In the genomic region with DNA sequence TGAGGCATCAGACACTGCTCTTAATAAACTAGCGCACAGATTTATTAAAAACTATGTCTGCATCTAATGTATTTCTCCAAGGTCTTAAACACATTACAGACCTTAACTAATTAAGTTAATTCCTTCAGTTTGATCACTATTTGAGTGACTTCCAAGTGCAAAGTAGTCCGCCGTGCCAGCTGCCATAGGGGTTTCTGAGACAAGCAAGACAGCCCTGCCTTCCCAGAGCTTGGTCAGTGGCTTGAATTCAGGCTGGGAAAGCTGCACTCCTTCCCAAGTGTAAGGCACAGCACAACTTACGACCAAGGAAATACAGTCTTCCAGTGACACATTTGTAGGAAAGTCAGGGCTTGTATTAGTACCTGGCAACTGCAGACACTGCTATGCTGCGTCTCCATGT, we compare ENCODE assay signal across 13 mouse cellular contexts. TPM values are rescaled to one million over a fixed set of nuclear protein-coding genes. Genes with fewer than 3 reads are reported as not detected.
DNase-seq lines count a peak whose midpoint lies in the region; ATAC-seq lines count a peak whose summit lies in the region.
"Had no signal": no experiment of that assay in that cellular context is flagged by ENCODE, and none has a peak within 500 bp of the region (broad histone marks: within the 10 kb centered on the region; RNA-seq: fewer than 3 reads in every experiment).

No protein-coding gene starts in this region.

- no peak overlapping the region for H3K9ac ChIP-seq in heart, embryonic 15.5 days
- H3K9ac ChIP-seq in heart, embryonic 11.5 days (ENCODE audit: low read depth, low read length) = no peak overlapping the region
- no peak overlapping the region for H3K9ac ChIP-seq in midbrain, embryonic 14.5 days (replicated peaks; ENCODE audit: low read length)
- H3K9ac ChIP-seq in midbrain, embryonic 11.5 days (ENCODE audit: low read length) = no peak overlapping the region
- H3K9ac ChIP-seq in kidney, embryonic 16.5 days (replicated peaks; ENCODE audit: low read length) = no peak overlapping the region
- H3K9ac ChIP-seq: liver, postnatal 0 days had no signal

- H3K27ac ChIP-seq in heart, embryonic 15.5 days = 0 out of 2 replicates have a peak overlapping the region, but pooled peaks have one; percentile 43
- no peak overlapping the region for H3K27ac ChIP-seq in heart, embryonic 11.5 days (ENCODE audit: low read depth, low read length)
- H3K27ac ChIP-seq in midbrain, embryonic 14.5 days (replicated peaks; ENCODE audit: low read depth, low read length) = no peak overlapping the region
- no peak overlapping the region for H3K27ac ChIP-seq in midbrain, embryonic 11.5 days (ENCODE audit: low read depth, low read length)
- no peak overlapping the region for H3K27ac ChIP-seq in kidney, embryonic 16.5 days (ENCODE audit: low read length)

- no peaks in the 10 kb centered on the region for H3K9me3 ChIP-seq in heart, embryonic 15.5 days (replicated peaks)
- no peaks in the 10 kb centered on the region for H3K9me3 ChIP-seq in heart, embryonic 11.5 days (replicated peaks; ENCODE audit: control insufficient read depth, low read length)
- H3K9me3 ChIP-seq in midbrain, embryonic 14.5 days (ENCODE audit: control insufficient read depth, low read length) = no peaks in the 10 kb centered on the region
- H3K9me3 ChIP-seq in midbrain, embryonic 11.5 days (ENCODE audit: control insufficient read depth, low read length) = no peaks in the 10 kb centered on the region
- H3K9me3 ChIP-seq in kidney, embryonic 16.5 days (ENCODE audit: low read length) = no peaks in the 10 kb centered on the region
- H3K9me3 ChIP-seq: kidney, embryonic 15.5 days had no signal

- H3K4me2 ChIP-seq in heart, embryonic 15.5 days = no peak overlapping the region
- no peak overlapping the region for H3K4me2 ChIP-seq in heart, embryonic 11.5 days
- peak overlapping the region; percentile 83 for H3K4me2 ChIP-seq in midbrain, embryonic 14.5 days (ENCODE audit: low read length)
- H3K4me2 ChIP-seq in midbrain, embryonic 11.5 days = no peak overlapping the region
- no peak overlapping the region for H3K4me2 ChIP-seq in kidney, embryonic 16.5 days (replicated peaks; ENCODE audit: low read depth, low read length)

- H3K36me3 ChIP-seq in heart, embryonic 15.5 days = no peaks in the 10 kb centered on the region
- no peaks in the 10 kb centered on the region for H3K36me3 ChIP-seq in heart, embryonic 11.5 days (ENCODE audit: control insufficient read depth, insufficient read depth, low read length)
- no peaks in the 10 kb centered on the region for H3K36me3 ChIP-seq in midbrain, embryonic 14.5 days (ENCODE audit: control insufficient read depth, insufficient read depth, low read length)
- no peaks in the 10 kb centered on the region for H3K36me3 ChIP-seq in midbrain, embryonic 11.5 days (ENCODE audit: control insufficient read depth, insufficient read depth, low read length)
- no peaks in the 10 kb centered on the region for H3K36me3 ChIP-seq in kidney, embryonic 16.5 days (ENCODE audit: insufficient read depth, low read length)
- H3K36me3 ChIP-seq: kidney, embryonic 15.5 days had no signal

- no peak overlapping the region for H3K4me3 ChIP-seq in heart, embryonic 15.5 days
- H3K4me3 ChIP-seq in heart, embryonic 11.5 days (ENCODE audit: low read depth, low read length) = no peak overlapping the region
- no peak overlapping the region for H3K4me3 ChIP-seq in midbrain, embryonic 14.5 days (replicated peaks; ENCODE audit: low read depth, low read length)
- no peak overlapping the region for H3K4me3 ChIP-seq in midbrain, embryonic 11.5 days (ENCODE audit: low read depth, low read length)
- H3K4me3 ChIP-seq in kidney, embryonic 16.5 days (ENCODE audit: low read length) = no peak overlapping the region

- WGBS in heart, embryonic 15.5 days = 78% methylated on average over 5 of the region's 5 CpGs
- WGBS in heart, embryonic 11.5 days (ENCODE audit: insufficient replicate concordance) = 81% methylated on average over 5 of the region's 5 CpGs
- 70% methylated on average over 5 of the region's 5 CpGs for whole genome bisulfite sequencing in midbrain, embryonic 14.5 days
- 83% methylated on average over 5 of the region's 5 CpGs for WGBS in midbrain, embryonic 11.5 days
- WGBS in kidney, embryonic 16.5 days = 88% methylated on average over 5 of the region's 5 CpGs

- no peaks in the 10 kb centered on the region for H3K27me3 ChIP-seq in heart, embryonic 15.5 days
- H3K27me3 ChIP-seq in heart, embryonic 11.5 days (ENCODE audit: control insufficient read depth, insufficient read depth, low read length) = no peaks in the 10 kb centered on the region; the same call in 1 of the 2 replicates
- no peaks in the 10 kb centered on the region for H3K27me3 ChIP-seq in midbrain, embryonic 14.5 days (ENCODE audit: control insufficient read depth, insufficient read depth, low read length)
- no peaks in the 10 kb centered on the region for H3K27me3 ChIP-seq in midbrain, embryonic 11.5 days (ENCODE audit: control insufficient read depth, insufficient read depth, low read length)
- H3K27me3 ChIP-seq in kidney, embryonic 16.5 days (ENCODE audit: insufficient read depth, low read length) = no peaks in the 10 kb centered on the region
- H3K27me3 ChIP-seq: kidney, embryonic 15.5 days had no signal

- DNase-seq in cerebellum, adult 11-12 months = peak; percentile 34
- no peak for DNase-seq in cerebellum, adult 9-11 months
- no peak for DNase-seq in midbrain, embryonic 14.5 days
- DNase-seq in midbrain, embryonic 11.5 days (ENCODE audit: low spot score, missing footprints) = no peak
- DNase-seq: adrenal gland, adult 8-10 months; layer of hippocampus, adult 9-11 months; liver, postnatal 0 days; spleen, adult 18-20 months had no signal

- no peak for ATAC-seq in heart, embryonic 15.5 days (replicated peaks; ENCODE audit: insufficient number of reproducible peaks, insufficient read depth, low FRiP score, low read depth)
- ATAC-seq in heart, embryonic 11.5 days (replicated peaks; ENCODE audit: insufficient number of reproducible peaks, low FRiP score, low TSS enrichment) = no peak
- no peak for ATAC-seq in midbrain, embryonic 14.5 days (ENCODE audit: low FRiP score, low TSS enrichment)
- ATAC-seq in midbrain, embryonic 11.5 days (ENCODE audit: low FRiP score) = no peak
- ATAC-seq in granulocyte monocyte progenitor cell, adult 5-6 weeks (replicated peaks; ENCODE audit: poor library complexity, severe bottlenecking) = no peak
- ATAC-seq in kidney, embryonic 16.5 days (ENCODE audit: low FRiP score, low TSS enrichment) = no peak
- ATAC-seq: liver, postnatal 0 days had no signal

- peaks cover 57% of the 10 kb centered on the region for H3K4me1 ChIP-seq in heart, embryonic 15.5 days (replicated peaks)
- peaks cover 35% of the 10 kb centered on the region for H3K4me1 ChIP-seq in heart, embryonic 11.5 days (ENCODE audit: control insufficient read depth, insufficient read depth, low read length)
- H3K4me1 ChIP-seq in midbrain, embryonic 14.5 days (ENCODE audit: control insufficient read depth, insufficient read depth, low read length) = peaks cover 60% of the 10 kb centered on the region
- H3K4me1 ChIP-seq in midbrain, embryonic 11.5 days (ENCODE audit: control insufficient read depth, insufficient read depth, low read length) = peaks cover 34% of the 10 kb centered on the region
- peaks cover 28% of the 10 kb centered on the region for H3K4me1 ChIP-seq in kidney, embryonic 16.5 days (ENCODE audit: insufficient read depth, low read length)

RNA-seq across cellular contexts. Expression of a gene that starts 4.4 kb away (rescaled TPM):
- 26.7 and 32.4 TPM in 2 replicates for polyA plus RNA-seq in heart, embryonic 15.5 days (2015; fragmentation: Nextera tagmentation; extraction: Ambion mirVana)
- polyA plus RNA-seq in heart, embryonic 11.5 days (2014; fragmentation: Nextera tagmentation; extraction: Ambion mirVana) = 23.3 and 25.0 TPM in 2 replicates
- polyA plus RNA-seq in midbrain, embryonic 14.5 days (2014; fragmentation: Nextera tagmentation; extraction: Ambion mirVana) = 26.7 and 27.8 TPM in 2 replicates
- 32.4 and 35.2 TPM in 2 replicates for polyA plus RNA-seq in midbrain, embryonic 11.5 days (2014; fragmentation: Nextera tagmentation; extraction: Ambion mirVana)
- total RNA-seq in granulocyte monocyte progenitor cell, adult 5-6 weeks (2014; fragmentation: Nextera tagmentation) = 26.0 and 28.4 TPM in 2 replicates
- total RNA-seq in granulocyte monocyte progenitor cell, adult 5-6 weeks (2017) = 13.7 and 21.8 TPM in 2 replicates
- polyA plus RNA-seq in kidney, embryonic 16.5 days (2015; fragmentation: Nextera tagmentation; extraction: Ambion mirVana) = 13.7 and 15.4 TPM in 2 replicates
